Mouse (Mus musculus) lung, adult 2 months (tissue): ENCODE results near the gene Kcnc3. TPM values are rescaled to one million over a fixed set of nuclear protein-coding genes. Genes with fewer than 3 reads are reported as not detected.
A peak's percentile ranks its signal among the peaks of the same experiment; 100 is the strongest.

Source experiments
- DNase-seq: peaks from one replicate; pipeline ENCODE4 v3.0.0; 2022
- H3K4me1 ChIP-seq: fragments of 200-500 bp; 2 replicates; pipeline ENCODE4 v1.6.1; 2011; ENCODE audit warnings: low read length; ENCODE audit not compliant: control insufficient read depth, insufficient read depth
- H3K4me3 ChIP-seq: fragments of 200-500 bp; replicated peaks from 2 replicates; pipeline ENCODE3; 2011; ENCODE audit warnings: low read depth, mild to moderate bottlenecking, control low read depth, low read length; ENCODE audit errors: extremely low read depth
- CTCF ChIP-seq: fragments of 200-500 bp; IDR thresholded peaks from 2 replicates; pipeline ENCODE4 v1.5.1; 2011; ENCODE audit warnings: mild to moderate bottlenecking, low read length, control low read depth; ENCODE audit not compliant: insufficient read depth
- POLR2A ChIP-seq: fragments of 200-500 bp; IDR thresholded peaks from 2 replicates; pipeline ENCODE4 v1.6.1; 2011; ENCODE audit warnings: low read depth, mild to moderate bottlenecking, control low read depth, low read length, borderline replicate concordance; ENCODE audit errors: extremely low read depth
- WGBS: fragments of 180-500 bp; shearing (Covaris S2); methylation state at CpG from one replicate; pipeline ENCODE4 v1.1.7; 2018; 5-methylcytosine and 5-hydroxymethylcytosine counted together
- polyA plus RNA-seq: library from polyadenylated mRNA; depleted of rRNA; stranded (reverse); fragments of >200 nt; gene quantifications from 2 replicates; pipeline ENCODE4 v1.2.3, GENCODE M21; 2012; rRNA removed

The Kcnc3 gene
- polyA plus RNA-seq, result 36.0 and 42.5 TPM in 2 replicates

GRCm38 (mm10) chr7:44590402-44591347 is at the start of gene Kcnc3:
Kcnc3 (plus strand) TSS chr7:44590664.
- DNase-seq, result peak; percentile 80
- Histone ChIP-seq H3K4me1 (peaks cover 7% of the 10 kb centered on the region), H3K4me3 (peak within 1 kb of the TSS; percentile 64)
- WGBS, result under 1% methylated on average over 80 of the region's 80 CpGs
- TF ChIP-seq CTCF (no peak), POLR2A (peak; percentile 31; the same call in 1 of the 2 replicates)

DNA sequence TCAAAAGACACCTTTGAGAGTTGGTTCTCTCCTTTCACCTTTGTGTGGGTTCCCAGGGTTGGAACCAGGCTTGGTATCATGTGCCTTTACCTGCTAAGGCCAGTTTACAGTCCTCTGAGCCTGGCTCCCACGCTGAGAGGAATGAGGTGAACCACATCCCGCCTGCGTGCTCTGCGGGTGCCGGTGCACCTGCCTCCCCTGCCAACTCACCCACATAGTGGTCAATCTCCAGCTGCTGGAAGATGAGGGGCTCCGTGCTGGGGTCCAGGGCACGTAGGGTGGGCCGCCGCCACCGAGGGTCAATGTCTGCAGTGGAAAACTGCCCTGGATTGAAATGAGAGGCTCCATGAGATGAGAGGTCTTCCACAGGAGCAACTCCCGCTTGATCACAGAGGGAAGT is 47.9 kb upstream of the Kcnc3 start:
- TF ChIP-seq CTCF (no peak), POLR2A (no peak)
- no peak for DNase-seq
- H3K4me3 ChIP-seq, result no peak overlapping the region
- H3K4me1 ChIP-seq, result no peaks in the 10 kb centered on the region
- 94% methylated on average over 11 of the region's 11 CpGs for WGBS

DNA sequence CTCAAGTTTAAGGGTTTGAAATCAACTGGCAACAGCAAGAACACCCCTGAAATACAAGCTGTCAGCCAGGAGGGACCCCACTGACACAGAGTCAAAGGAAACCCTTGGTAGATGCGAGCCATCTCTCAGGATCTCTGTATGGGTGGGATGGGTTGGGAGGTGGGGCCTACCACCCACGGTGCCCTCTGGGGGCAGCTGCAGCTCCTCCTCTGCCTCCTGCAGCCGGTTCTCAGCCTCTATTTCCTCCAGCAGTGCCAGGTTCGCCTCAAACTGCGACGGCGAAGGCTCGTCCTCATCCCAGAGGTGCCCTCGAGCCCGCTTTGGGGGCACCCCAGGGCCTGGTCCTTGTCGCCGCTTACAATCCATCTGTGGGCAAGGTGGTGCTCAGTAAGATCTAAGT is 47.4 kb upstream of the Kcnc3 start:
- Histone ChIP-seq H3K4me3 (no peak overlapping the region), H3K4me1 (no peaks in the 10 kb centered on the region; the same call in 1 of the 2 replicates)
- 73% methylated on average over 12 of the region's 12 CpGs for whole genome bisulfite sequencing
- DNase-seq, result no peak
- TF ChIP-seq POLR2A, result no peak
- no peak for TF ChIP-seq CTCF

GRCm38 (mm10) chr7:44546274-44546673 is 44.2 kb upstream of the Kcnc3 start:
- Histone ChIP-seq H3K4me3 (no peak overlapping the region), H3K4me1 (no peaks in the 10 kb centered on the region; the same call in 1 of the 2 replicates)
- no peak for DNase-seq
- WGBS, result 93% methylated on average over 3 of the region's 3 CpGs
- TF ChIP-seq CTCF, result no peak
- TF ChIP-seq POLR2A, result no peak

DNA sequence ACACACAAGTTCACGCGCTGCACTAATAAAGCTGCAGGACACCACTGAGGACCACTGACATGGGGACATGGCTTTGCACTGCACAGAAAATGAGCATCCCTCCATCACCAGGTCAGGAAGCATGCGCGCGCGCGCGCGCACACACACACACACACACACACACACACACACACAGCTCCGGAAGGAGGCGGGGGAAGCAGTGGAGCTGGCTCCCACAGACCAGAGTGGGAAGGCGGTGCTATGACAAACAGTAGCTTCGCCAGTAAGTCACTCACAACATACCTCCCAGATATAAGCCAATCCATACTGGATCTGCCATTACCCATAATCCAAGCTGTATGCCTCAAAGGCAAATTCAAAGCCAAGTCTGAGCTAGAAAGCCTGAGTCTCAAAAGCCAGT is 43.4 kb upstream of the Kcnc3 start:
- DNase-seq, result no peak
- H3K4me3 ChIP-seq, result no peak overlapping the region
- 87% methylated on average over 13 of the region's 13 CpGs for WGBS
- TF ChIP-seq CTCF (no peak), POLR2A (no peak)
- no peaks in the 10 kb centered on the region; the same call in 1 of the 2 replicates for H3K4me1 ChIP-seq

- 13% methylated on average over 5 of the region's 5 CpGs for WGBS
- TF ChIP-seq POLR2A, result no peak
- TF ChIP-seq CTCF, result no peak
- no peaks in the 10 kb centered on the region; the same call in 1 of the 2 replicates for H3K4me1 ChIP-seq
- H3K4me3 ChIP-seq, result no peak overlapping the region
- DNase-seq, result no peak
These were observed 42.7 kb upstream of the Kcnc3 start for GRCm38 (mm10) chr7:44547725-44548124.

- H3K4me1 ChIP-seq, result no peaks in the 10 kb centered on the region; the same call in 1 of the 2 replicates
- TF ChIP-seq CTCF (peak; percentile 77), POLR2A (peak; percentile 34; the same call in 1 of the 2 replicates)
- H3K4me3 ChIP-seq, result peak within 1 kb of the TSS; percentile 95
- DNase-seq, result peak; percentile 100
- WGBS, result under 1% methylated on average over 43 of the region's 43 CpGs
These were observed 41.9 kb upstream of the Kcnc3 start, which contains the start of gene Pold1 for GRCm38 (mm10) chr7:44548497-44549087. Pold1 (minus strand) TSS chr7:44548849.

- WGBS, result 93% methylated on average over 23 of the region's 23 CpGs
- Histone ChIP-seq H3K4me3 (no peak overlapping the region), H3K4me1 (no peaks in the 10 kb centered on the region; the same call in 1 of the 2 replicates)
- TF ChIP-seq POLR2A (no peak), CTCF (no peak)
- DNase-seq, result no peak
These were observed 40.6 kb upstream of the Kcnc3 start for GRCm38 (mm10) chr7:44549621-44550408.

DNA sequence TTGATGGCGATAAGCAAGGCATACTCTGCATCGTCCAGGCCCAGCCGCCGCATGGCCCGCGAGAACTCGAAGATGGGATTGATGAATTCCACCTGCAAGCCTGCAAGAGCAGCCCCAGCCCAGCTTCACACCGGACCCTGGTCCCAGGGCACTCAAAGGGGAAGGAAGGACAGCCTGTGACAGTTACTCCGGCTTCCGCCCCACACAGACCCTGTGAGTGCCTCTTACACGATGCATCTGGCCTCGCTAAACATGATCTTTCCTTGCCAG is 40.1 kb upstream of the Kcnc3 start:
- WGBS, result 93% methylated on average over 12 of the region's 12 CpGs
- DNase-seq, result no peak
- no peak for TF ChIP-seq POLR2A
- no peak for TF ChIP-seq CTCF
- Histone ChIP-seq H3K4me1 (no peaks in the 10 kb centered on the region; the same call in 1 of the 2 replicates), H3K4me3 (no peak overlapping the region)
